Mouse (Mus musculus) intestine, embryonic 15.5 days (tissue): ENCODE results near the gene Gm20661. TPM values are rescaled to one million over a fixed set of nuclear protein-coding genes. Genes with fewer than 3 reads are reported as not detected.

ENCODE experiments used
- ATAC-seq: fragments of 200-750 bp; cut with Nextera tagmentation; 2 replicates; pipeline ENCODE4 v1.8.0; 2017; ENCODE audit warnings: moderate TSS enrichment, moderate library complexity
- H3K27ac ChIP-seq: fragments of 300-500 bp; sonication (generic); 2 replicates; pipeline ENCODE4 v1.5.1; 2015; ENCODE audit warnings: mild to moderate bottlenecking, inconsistent platforms
- H3K27me3 ChIP-seq: fragments of 300-500 bp; sonication (generic); replicated peaks from 2 replicates; pipeline ENCODE4 v1.6.1; 2015; ENCODE audit warnings: inconsistent platforms
- H3K36me3 ChIP-seq: fragments of 300-500 bp; sonication (generic); 2 replicates; pipeline ENCODE4 v1.6.1; 2015; ENCODE audit warnings: inconsistent platforms
- H3K4me1 ChIP-seq: fragments of 300-500 bp; sonication (generic); replicated peaks from 2 replicates; pipeline ENCODE4 v1.6.1; 2015; ENCODE audit warnings: inconsistent platforms
- H3K4me2 ChIP-seq: fragments of 300-500 bp; sonication (generic); replicated peaks from 2 replicates; pipeline ENCODE4 v1.6.1; 2015; ENCODE audit warnings: mild to moderate bottlenecking, inconsistent platforms
- H3K4me3 ChIP-seq: fragments of 300-500 bp; sonication (generic); replicated peaks from 2 replicates; pipeline ENCODE4 v1.5.1; 2015; ENCODE audit warnings: inconsistent platforms
- H3K9ac ChIP-seq: fragments of 300-500 bp; sonication (generic); 2 replicates; pipeline ENCODE4 v1.6.1; 2015; ENCODE audit warnings: inconsistent platforms
- H3K9me3 ChIP-seq: fragments of 300-500 bp; sonication (generic); 2 replicates; pipeline ENCODE4 v1.6.1; 2016; ENCODE audit warnings: inconsistent platforms
- WGBS: fragments of 180-500 bp; shearing (Covaris S2); methylation state at CpG from one replicate; pipeline ENCODE4 v1.1.7; 2015; 5-methylcytosine and 5-hydroxymethylcytosine counted together
- polyA plus RNA-seq: library from polyadenylated mRNA; unstranded; fragments of >200 nt; fragmentation: Nextera tagmentation; extraction: Ambion mirVana; gene quantifications from 2 replicates; pipeline ENCODE4 v1.2.1, GENCODE M21; 2015

Gene Gm20661
- polyA plus RNA-seq, 1 experiment from 2014 or later: 5.7 TPM

GRCm38 (mm10) chr9:107986376-107986775, 3.5 kb downstream of the Gm20661 start:
- peak; percentile 58 for ATAC-seq
- peak overlapping the region; percentile 87 for H3K4me2 ChIP-seq
- H3K27me3 ChIP-seq: no peaks in the 10 kb centered on the region
- peak overlapping the region; percentile 99 for H3K27ac ChIP-seq
- H3K9me3 ChIP-seq: no peaks in the 10 kb centered on the region
- peak overlapping the region; percentile 79 for H3K4me3 ChIP-seq
- no peak overlapping the region for H3K9ac ChIP-seq
- WGBS: 3% methylated on average over 18 of the region's 18 CpGs
- H3K4me1 ChIP-seq: peaks cover 33% of the 10 kb centered on the region
- H3K36me3 ChIP-seq: no peaks in the 10 kb centered on the region

- ATAC-seq: no peak
- Histone ChIP-seq H3K4me1 (peaks cover 20% of the 10 kb centered on the region; the same call in 1 of the 2 replicates), H3K9ac (no peak overlapping the region), H3K36me3 (no peaks in the 10 kb centered on the region), H3K4me2 (no peak overlapping the region), H3K27ac (no peak overlapping the region), H3K27me3 (no peaks in the 10 kb centered on the region), H3K4me3 (no peak overlapping the region), H3K9me3 (no peaks in the 10 kb centered on the region)
- 66% methylated on average over 3 of the region's 3 CpGs for WGBS
Measured at GRCm38 (mm10) chr9:107987950-107988349, 5.1 kb downstream of the Gm20661 start.

GRCm38 (mm10) chr9:107992197-107992596, 9.3 kb downstream of the Gm20661 start, which contains the start of gene Cdhr4:
Cdhr4 (plus strand) TSS chr9:107992497.
- H3K4me2 ChIP-seq: no peak within 1 kb of the TSS
- 72% methylated on average over 2 of the region's 2 CpGs for WGBS
- ATAC-seq: no peak
- no peak within 1 kb of the TSS for H3K27ac ChIP-seq
- no peaks in the 10 kb centered on the region for H3K4me1 ChIP-seq
- no peak within 1 kb of the TSS for H3K9ac ChIP-seq
- H3K9me3 ChIP-seq: no peaks in the 10 kb centered on the region
- no peak within 1 kb of the TSS for H3K4me3 ChIP-seq
- no peaks in the 10 kb centered on the region for H3K27me3 ChIP-seq
- no peaks in the 10 kb centered on the region for H3K36me3 ChIP-seq

GRCm38 (mm10) chr9:107993013-107993412, 10.2 kb downstream of the Gm20661 start:
- Histone ChIP-seq H3K27me3 (no peaks in the 10 kb centered on the region), H3K4me3 (no peak overlapping the region), H3K27ac (no peak overlapping the region), H3K36me3 (no peaks in the 10 kb centered on the region), H3K4me2 (no peak overlapping the region), H3K9me3 (no peaks in the 10 kb centered on the region), H3K9ac (no peak overlapping the region), H3K4me1 (no peaks in the 10 kb centered on the region)
- no peak for ATAC-seq
- 87% methylated on average over 11 of the region's 11 CpGs for WGBS

- H3K9ac ChIP-seq: no peak overlapping the region
- no peaks in the 10 kb centered on the region for H3K36me3 ChIP-seq
- no peak overlapping the region for H3K4me2 ChIP-seq
- no peak for ATAC-seq
- no peak overlapping the region for H3K4me3 ChIP-seq
- H3K27me3 ChIP-seq: no peaks in the 10 kb centered on the region
- WGBS: 46% methylated on average over 2 of the region's 2 CpGs
- no peak overlapping the region for H3K27ac ChIP-seq
- no peaks in the 10 kb centered on the region for H3K4me1 ChIP-seq
- no peaks in the 10 kb centered on the region for H3K9me3 ChIP-seq
Measured at GRCm38 (mm10) chr9:107994464-107994863, 11.6 kb downstream of the Gm20661 start.

GRCm38 (mm10) chr9:107995513-107995912, 12.7 kb downstream of the Gm20661 start:
- Histone ChIP-seq H3K9me3 (no peaks in the 10 kb centered on the region), H3K27ac (no peak overlapping the region), H3K9ac (no peak overlapping the region), H3K36me3 (no peaks in the 10 kb centered on the region), H3K4me1 (no peaks in the 10 kb centered on the region), H3K4me2 (no peak overlapping the region), H3K4me3 (no peak overlapping the region), H3K27me3 (no peaks in the 10 kb centered on the region)
- 95% methylated on average over 21 of the region's 21 CpGs for WGBS
- no peak for ATAC-seq

GRCm38 (mm10) chr9:107996049-107996448, 13.2 kb downstream of the Gm20661 start, which contains the start of gene Gm20662:
Gm20662 (plus strand) TSS chr9:107996349.
- no peak within 1 kb of the TSS for H3K27ac ChIP-seq
- no peak within 1 kb of the TSS for H3K4me3 ChIP-seq
- no peaks in the 10 kb centered on the region for H3K27me3 ChIP-seq
- ATAC-seq: no peak
- H3K4me2 ChIP-seq: no peak within 1 kb of the TSS
- no peak within 1 kb of the TSS for H3K9ac ChIP-seq
- H3K9me3 ChIP-seq: no peaks in the 10 kb centered on the region
- no peaks in the 10 kb centered on the region for H3K36me3 ChIP-seq
- H3K4me1 ChIP-seq: no peaks in the 10 kb centered on the region
- WGBS: 85% methylated on average over 5 of the region's 5 CpGs

GRCm38 (mm10) chr9:108001922-108002770, 19.3 kb downstream of the Gm20661 start, which contains the start of gene Ip6k1:
Ip6k1 (plus strand) TSS chr9:108002501.
- Histone ChIP-seq H3K4me1 (peaks cover 7% of the 10 kb centered on the region), H3K36me3 (no peaks in the 10 kb centered on the region), H3K4me3 (peak within 1 kb of the TSS; percentile 100), H3K9ac (peak within 1 kb of the TSS; percentile 99), H3K4me2 (peak within 1 kb of the TSS; percentile 73), H3K27ac (peak within 1 kb of the TSS; percentile 95), H3K9me3 (no peaks in the 10 kb centered on the region), H3K27me3 (no peaks in the 10 kb centered on the region)
- ATAC-seq: peak; percentile 99
- WGBS: under 1% methylated on average over 50 of the region's 51 CpGs

GRCm38 (mm10) chr9:108002778-108003530, 20.1 kb downstream of the Gm20661 start:
- under 1% methylated on average over 50 of the region's 50 CpGs for WGBS
- Histone ChIP-seq H3K36me3 (no peaks in the 10 kb centered on the region), H3K4me1 (peaks cover 10% of the 10 kb centered on the region), H3K4me3 (peak overlapping the region; percentile 100), H3K27ac (peak overlapping the region; percentile 95), H3K9me3 (no peaks in the 10 kb centered on the region), H3K9ac (peak overlapping the region; percentile 99), H3K4me2 (peak overlapping the region; percentile 73), H3K27me3 (no peaks in the 10 kb centered on the region)
- ATAC-seq: peak; percentile 69

GRCm38 (mm10) chr9:108003531-108003890, 20.7 kb downstream of the Gm20661 start:
- H3K4me2 ChIP-seq: peak overlapping the region; percentile 73
- H3K9me3 ChIP-seq: no peaks in the 10 kb centered on the region
- 14% methylated on average over 8 of the region's 8 CpGs for WGBS
- peaks cover 12% of the 10 kb centered on the region for H3K4me1 ChIP-seq
- ATAC-seq: no peak
- H3K4me3 ChIP-seq: peak overlapping the region; percentile 100
- no peaks in the 10 kb centered on the region for H3K36me3 ChIP-seq
- peak overlapping the region; percentile 99 for H3K9ac ChIP-seq
- H3K27me3 ChIP-seq: no peaks in the 10 kb centered on the region
- peak overlapping the region; percentile 95; the same call in 1 of the 2 replicates for H3K27ac ChIP-seq

- H3K36me3 ChIP-seq: no peaks in the 10 kb centered on the region
- H3K9ac ChIP-seq: no peak overlapping the region
- WGBS: 90% methylated on average over 5 of the region's 5 CpGs
- H3K27me3 ChIP-seq: no peaks in the 10 kb centered on the region
- H3K4me3 ChIP-seq: no peak overlapping the region
- peaks cover 12% of the 10 kb centered on the region for H3K4me1 ChIP-seq
- no peaks in the 10 kb centered on the region for H3K9me3 ChIP-seq
- H3K27ac ChIP-seq: no peak overlapping the region
- ATAC-seq: no peak
- H3K4me2 ChIP-seq: no peak overlapping the region
Measured at GRCm38 (mm10) chr9:108008041-108008440, 25.2 kb downstream of the Gm20661 start.

GRCm38 (mm10) chr9:108010385-108010784, 27.5 kb downstream of the Gm20661 start:
- Histone ChIP-seq H3K27ac (no peak overlapping the region), H3K36me3 (no peaks in the 10 kb centered on the region), H3K9ac (no peak overlapping the region), H3K4me1 (0 out of 2 replicates have a peak, but pooled peaks cover 5% of the 10 kb centered on the region), H3K9me3 (no peaks in the 10 kb centered on the region), H3K4me3 (no peak overlapping the region), H3K4me2 (no peak overlapping the region), H3K27me3 (no peaks in the 10 kb centered on the region)
- ATAC-seq: no peak
